Mouse (Mus musculus) kidney, postnatal 0 days (tissue): ENCODE measurements around the gene Hist1h2be. TPM values are rescaled to one million over a fixed set of nuclear protein-coding genes. Genes with fewer than 3 reads are reported as not detected.

Source experiments
- ATAC-seq: fragments of 200-750 bp; cut with Nextera tagmentation; replicated peaks from 2 replicates; pipeline ENCODE4 v1.8.0; 2017; ENCODE audit warnings: low read depth, moderate number of reproducible peaks, moderate TSS enrichment, moderate library complexity; ENCODE audit not compliant: low FRiP score
- DNase-seq: peaks from one replicate; pipeline ENCODE4 v3.0.0-alpha.2; 2016; ENCODE audit warnings: low spot score
- H3K27ac ChIP-seq: fragments of 300-500 bp; sonication (generic); 2 replicates; pipeline ENCODE4 v1.5.1; 2014; ENCODE audit warnings: mild to moderate bottlenecking
- H3K27me3 ChIP-seq: fragments of 300-500 bp; sonication (generic); 2 replicates; pipeline ENCODE4 v1.6.1; 2014; ENCODE audit warnings: low read length, mixed read lengths; ENCODE audit not compliant: insufficient read depth
- H3K36me3 ChIP-seq: fragments of 300-500 bp; sonication (generic); 2 replicates; pipeline ENCODE4 v1.6.1; 2014; ENCODE audit warnings: low read length, mixed read lengths; ENCODE audit not compliant: insufficient read depth
- H3K4me1 ChIP-seq: fragments of 300-500 bp; sonication (generic); replicated peaks from 2 replicates; pipeline ENCODE4 v1.6.1; 2014; ENCODE audit warnings: antibody characterized with exemption, low read length, mixed read lengths; ENCODE audit not compliant: insufficient read depth
- H3K4me2 ChIP-seq: fragments of 300-500 bp; sonication (generic); 2 replicates; pipeline ENCODE4 v1.6.1; 2014; ENCODE audit warnings: mild to moderate bottlenecking, low read length, moderate library complexity, mixed read lengths
- H3K4me3 ChIP-seq: fragments of 300-500 bp; sonication (generic); replicated peaks from 2 replicates; pipeline ENCODE4 v1.5.1; 2014; ENCODE audit warnings: low read depth, low read length
- H3K9ac ChIP-seq: fragments of 300-500 bp; sonication (generic); 2 replicates; pipeline ENCODE4 v1.6.1; 2014; ENCODE audit warnings: low read depth, low read length
- H3K9me3 ChIP-seq: fragments of 300-500 bp; sonication (generic); replicated peaks from 2 replicates; pipeline ENCODE4 v1.6.1; 2016; ENCODE audit warnings: low read length, inconsistent platforms, mixed read lengths
- CTCF ChIP-seq: IDR thresholded peaks from 2 replicates; pipeline ENCODE4 v1.5.1; 2016; ENCODE audit warnings: antibody characterized with exemption, low read depth, mild to moderate bottlenecking, moderate library complexity
- WGBS: fragments of 180-500 bp; shearing (Covaris S2); extraction: QIAGEN DNeasy Blood & Tissue Kit; methylation state at CpG from one replicate; pipeline ENCODE4 v1.1.7; 2014; 5-methylcytosine and 5-hydroxymethylcytosine counted together
- microRNA-seq: library from miRNA; unstranded; fragments of <30 nt; microRNA quantifications from one replicate; pipeline ENCODE4, GENCODE M21; 2016
- polyA plus RNA-seq: library from polyadenylated mRNA; unstranded; fragments of >200 nt; fragmentation: Nextera tagmentation; extraction: Ambion mirVana; gene quantifications from 2 replicates; pipeline ENCODE4 v1.2.1, GENCODE M21; 2015

Gene Hist1h2be
- polyA plus RNA-seq, 1 experiment from 2014 or later = 0.83 TPM

GRCm38 (mm10) chr13:23534368-23535131 lies 86.4 kb downstream of the Hist1h2be start:
- DNase-seq (peak; percentile 18), ATAC-seq (0 out of 2 replicates have a peak, but pooled peaks have one; percentile 3)
- WGBS = 1% methylated on average over 15 of the region's 15 CpGs
- peak overlapping the region; percentile 81 for H3K27ac ChIP-seq
- H3K9ac ChIP-seq = peak overlapping the region; percentile 48
- H3K4me3 ChIP-seq = peak overlapping the region; percentile 43
- peak overlapping the region; percentile 70 for H3K4me2 ChIP-seq
- H3K9me3 ChIP-seq = no peaks in the 10 kb centered on the region
- H3K4me1 ChIP-seq = peaks cover 13% of the 10 kb centered on the region
- H3K27me3 ChIP-seq = no peaks in the 10 kb centered on the region
- no peaks in the 10 kb centered on the region for H3K36me3 ChIP-seq
- no peak for TF ChIP-seq CTCF

Small RNAs within 50 kb of the gene (microRNA-seq; reads per million reads assigned to microRNA genes)
- not detected for gene Gm44297
- not detected for gene Gm44359
- gene Gm44394 = not detected

Other genes with a start within 250 kb of the Hist1h2be start
- gene Abt1, start 197.3 kb downstream of the Hist1h2be start, polyA plus RNA-seq = 10.0 and 10.4 TPM in 2 replicates
- 0.06 TPM in 1 of 2 replicates, not detected in the other for gene Btn1a1, start 155.2 kb downstream of the Hist1h2be start, polyA plus RNA-seq
- gene Btn2a2, start 132.3 kb downstream of the Hist1h2be start, polyA plus RNA-seq = 0.13 and 0.28 TPM in 2 replicates
- gene Hist1h4h, start 90.1 kb downstream of the Hist1h2be start, polyA plus RNA-seq = 7.6 and 8.3 TPM in 2 replicates
- gene Hist1h2af, start 87.2 kb downstream of the Hist1h2be start, polyA plus RNA-seq = 3.3 and 4.9 TPM in 2 replicates
- gene Hist1h3g, start 85.7 kb downstream of the Hist1h2be start, polyA plus RNA-seq = 3.9 and 4.0 TPM in 2 replicates
- 0.37 and 0.43 TPM in 2 replicates for gene Hist1h2bh, start 77.7 kb downstream of the Hist1h2be start, polyA plus RNA-seq
- 0.71 and 0.83 TPM in 2 replicates for gene Hist1h3f, start 77.1 kb downstream of the Hist1h2be start, polyA plus RNA-seq
- gene Hist1h4f, start 69.5 kb downstream of the Hist1h2be start, polyA plus RNA-seq = 0.58 TPM in 1 of 2 replicates, not detected in the other
- gene Hist1h1d, start 67.9 kb downstream of the Hist1h2be start, polyA plus RNA-seq = 0.22 and 0.23 TPM in 2 replicates
- gene Hist1h3e, start 58.8 kb downstream of the Hist1h2be start, polyA plus RNA-seq = 3.9 and 5.0 TPM in 2 replicates
- 42.2 and 50.2 TPM in 2 replicates for gene Hist1h2ae, start 49.9 kb downstream of the Hist1h2be start, polyA plus RNA-seq
- gene Hist1h2bg, start 49.7 kb downstream of the Hist1h2be start, polyA plus RNA-seq = 3.4 and 4.1 TPM in 2 replicates
- 3.4 TPM in 2 replicates for gene Hist1h2bf, start 46.9 kb downstream of the Hist1h2be start, polyA plus RNA-seq
- 0.27 and 0.76 TPM in 2 replicates for gene Hist1h2ad, start 46.7 kb downstream of the Hist1h2be start, polyA plus RNA-seq
- 2.6 and 4.2 TPM in 2 replicates for gene Hist1h3d, start 45.4 kb downstream of the Hist1h2be start, polyA plus RNA-seq
- 68.3 and 77.0 TPM in 2 replicates for gene Hist1h4d, start 39.5 kb downstream of the Hist1h2be start, polyA plus RNA-seq
- 13.0 and 14.3 TPM in 2 replicates for gene Hist1h1e, start 1.4 kb upstream of the Hist1h2be start, polyA plus RNA-seq
- gene Hist1h2ac, start 62.8 kb upstream of the Hist1h2be start, polyA plus RNA-seq = 0.75 and 1.1 TPM in 2 replicates
- gene Hist1h2bc, start 63.1 kb upstream of the Hist1h2be start, polyA plus RNA-seq = 132 and 139 TPM in 2 replicates
- gene Hist1h1t, start 74.7 kb upstream of the Hist1h2be start, polyA plus RNA-seq = not detected in 2 replicates
- gene Hist1h4c, start 77.3 kb upstream of the Hist1h2be start, polyA plus RNA-seq = 5.2 and 7.4 TPM in 2 replicates
- gene Hfe, start 89.7 kb upstream of the Hist1h2be start, polyA plus RNA-seq = 16.8 and 18.0 TPM in 2 replicates
- gene Hist1h1c, start 117.7 kb upstream of the Hist1h2be start, polyA plus RNA-seq = 33.9 and 41.0 TPM in 2 replicates
- gene Hist1h3c, start 124.5 kb upstream of the Hist1h2be start, polyA plus RNA-seq = 6.0 and 7.0 TPM in 2 replicates
- gene Hist1h2bb, start 125.6 kb upstream of the Hist1h2be start, polyA plus RNA-seq = 2.1 and 2.2 TPM in 2 replicates
- 21.7 and 26.6 TPM in 2 replicates for gene Hist1h2ab, start 130.0 kb upstream of the Hist1h2be start, polyA plus RNA-seq
- gene Hist1h3b, start 131.1 kb upstream of the Hist1h2be start, polyA plus RNA-seq = 5.9 and 8.7 TPM in 2 replicates
- gene Hist1h4b, start 135.9 kb upstream of the Hist1h2be start, polyA plus RNA-seq = 4.4 and 5.6 TPM in 2 replicates
- gene Hist1h4a, start 140.1 kb upstream of the Hist1h2be start, polyA plus RNA-seq = not detected in 2 replicates
- 5.2 and 6.7 TPM in 2 replicates for gene Hist1h3a, start 141.3 kb upstream of the Hist1h2be start, polyA plus RNA-seq
- gene Hist1h1a, start 142.5 kb upstream of the Hist1h2be start, polyA plus RNA-seq = 1.3 and 1.8 TPM in 2 replicates
- gene Trim38, start 148.8 kb upstream of the Hist1h2be start, polyA plus RNA-seq = 0.06 TPM in 1 of 2 replicates, not detected in the other
- gene Slc17a2, start 185.9 kb upstream of the Hist1h2be start, polyA plus RNA-seq = 0.96 TPM in 2 replicates
- gene Slc17a3, start 218.3 kb upstream of the Hist1h2be start, polyA plus RNA-seq = 14.2 and 17.4 TPM in 2 replicates
- gene Slc17a1, start 246.6 kb upstream of the Hist1h2be start, polyA plus RNA-seq = 79.1 and 84.5 TPM in 2 replicates